Comparison of ENCODE assay signal across 8 mouse cellular contexts in genomic region chr10:99108431-99108982, GRCm38 (mm10). TPM values are rescaled to one million over a fixed set of nuclear protein-coding genes. Genes with fewer than 3 reads are reported as not detected.
A peak's percentile ranks its signal among the peaks of the same experiment; 100 is the strongest.
DNase-seq lines count a peak whose midpoint lies in the region; ATAC-seq and TF ChIP-seq lines count a peak whose summit lies in the region.

No protein-coding gene starts in this region.

- H3K36me3 ChIP-seq in kidney, postnatal 0 days (ENCODE audit: insufficient read depth, low read length), result peaks cover 5% of the 10 kb centered on the region
- H3K36me3 ChIP-seq in hindbrain, embryonic 13.5 days, result peaks cover 23% of the 10 kb centered on the region
- peaks cover 17% of the 10 kb centered on the region for H3K36me3 ChIP-seq in midbrain, embryonic 16.5 days (ENCODE audit: control insufficient read depth, insufficient read depth, low read length)

- no peak for ATAC-seq in kidney, postnatal 0 days (replicated peaks; ENCODE audit: low FRiP score, low read depth)
- ATAC-seq in activated CD4-positive, CD25-positive, alpha-beta regulatory T cell, adult 4 months, result peak; percentile 0
- ATAC-seq in hindbrain, embryonic 13.5 days (ENCODE audit: low FRiP score), result no peak; the same call in 1 of the 2 replicates
- no peak for ATAC-seq in midbrain, embryonic 16.5 days

- no peaks in the 10 kb centered on the region for H3K9me3 ChIP-seq in kidney, postnatal 0 days (replicated peaks; ENCODE audit: low read length)
- H3K9me3 ChIP-seq in hindbrain, embryonic 13.5 days, result no peaks in the 10 kb centered on the region
- no peaks in the 10 kb centered on the region for H3K9me3 ChIP-seq in midbrain, embryonic 16.5 days (replicated peaks; ENCODE audit: control insufficient read depth, low read length, poor library complexity, severe bottlenecking)

- H3K9ac ChIP-seq in kidney, postnatal 0 days (ENCODE audit: low read depth, low read length), result peak overlapping the region; percentile 85
- peak overlapping the region; percentile 93 for H3K9ac ChIP-seq in hindbrain, embryonic 13.5 days
- peak overlapping the region; percentile 95 for H3K9ac ChIP-seq in midbrain, embryonic 16.5 days (ENCODE audit: low read depth, low read length)

- peaks cover 7% of the 10 kb centered on the region; the same call in 1 of the 2 replicates for H3K4me1 ChIP-seq in kidney, postnatal 0 days (replicated peaks; ENCODE audit: insufficient read depth, low read length)
- H3K4me1 ChIP-seq in hindbrain, embryonic 13.5 days (replicated peaks), result peaks cover 50% of the 10 kb centered on the region
- peaks cover 26% of the 10 kb centered on the region for H3K4me1 ChIP-seq in midbrain, embryonic 16.5 days (ENCODE audit: control insufficient read depth, insufficient read depth, low read length)

- peak overlapping the region; percentile 98 for H3K4me2 ChIP-seq in kidney, postnatal 0 days (ENCODE audit: low read length)
- peak overlapping the region; percentile 94 for H3K4me2 ChIP-seq in hindbrain, embryonic 13.5 days
- peak overlapping the region; percentile 96 for H3K4me2 ChIP-seq in midbrain, embryonic 16.5 days (ENCODE audit: low read length)

- H3K27me3 ChIP-seq in kidney, postnatal 0 days (ENCODE audit: insufficient read depth, low read length), result no peaks in the 10 kb centered on the region
- no peaks in the 10 kb centered on the region for H3K27me3 ChIP-seq in hindbrain, embryonic 13.5 days
- no peaks in the 10 kb centered on the region for H3K27me3 ChIP-seq in midbrain, embryonic 16.5 days (ENCODE audit: control insufficient read depth, insufficient read depth, low read depth, low read length)

- WGBS in kidney, postnatal 0 days, result 37% methylated on average over 12 of the region's 12 CpGs
- 40% methylated on average over 12 of the region's 12 CpGs for WGBS in hindbrain, embryonic 13.5 days
- 33% methylated on average over 12 of the region's 12 CpGs for WGBS in midbrain, embryonic 16.5 days

- H3K4me3 ChIP-seq in kidney, postnatal 0 days (replicated peaks; ENCODE audit: low read depth, low read length), result peak overlapping the region; percentile 100
- H3K4me3 ChIP-seq in hindbrain, embryonic 13.5 days, result peak overlapping the region; percentile 92
- H3K4me3 ChIP-seq in midbrain, embryonic 16.5 days (ENCODE audit: low read depth, low read length), result peak overlapping the region; percentile 97

- peak; percentile 43 for TF ChIP-seq CTCF in kidney, postnatal 0 days (IDR thresholded peaks at IDR 0.05; ENCODE audit: low read depth)

- H3K27ac ChIP-seq in kidney, postnatal 0 days, result peak overlapping the region; percentile 82; the same call in 1 of the 2 replicates
- H3K27ac ChIP-seq in hindbrain, embryonic 13.5 days, result no peak overlapping the region
- H3K27ac ChIP-seq in midbrain, embryonic 16.5 days (ENCODE audit: low read length), result no peak overlapping the region

- DNase-seq in kidney, postnatal 0 days (ENCODE audit: low spot score), result peak; percentile 31
- DNase-seq in kidney, adult 18-20 months, result no peak
- DNase-seq in embryo, embryonic 9.5 days (ENCODE audit: extremely low spot score), result no peak
- no peak for DNase-seq in gastrocnemius, adult 18-20 months (ENCODE audit: low spot score)
- DNase-seq in layer of hippocampus, postnatal 36 days, result no peak

RNA-seq across cellular contexts. Expression of gene Galnt4, which starts 0.5 kb away (rescaled TPM):
- polyA plus RNA-seq in kidney, postnatal 0 days (2015; fragmentation: Nextera tagmentation; extraction: Ambion mirVana), result 9.4 and 9.7 TPM in 2 replicates
- polyA plus RNA-seq in activated CD4-positive, CD25-positive, alpha-beta regulatory T cell, adult 4 months (2017; shearing (Covaris generic)), result 1 to 10 TPM; 3.0 to 3.1 TPM
- 3.1 and 3.9 TPM in 2 replicates for polyA plus RNA-seq in hindbrain, embryonic 13.5 days (2015; fragmentation: Nextera tagmentation; extraction: Ambion mirVana)
- 2.6 and 2.8 TPM in 2 replicates for polyA plus RNA-seq in midbrain, embryonic 16.5 days (2015; fragmentation: Nextera tagmentation; extraction: Ambion mirVana)
- 1 to 10 TPM in 1 of 2 experiments, under 1 TPM in 1; 0.87 to 1.3 TPM for total RNA-seq in gastrocnemius, adult 18-20 months (2021)
- total RNA-seq in layer of hippocampus, postnatal 36 days (2021), result 1 to 10 TPM; 3.6 to 4.0 TPM

RNA-seq across cellular contexts. Expression of gene Poc1b, which starts 1.7 kb away (rescaled TPM):
- polyA plus RNA-seq in kidney, postnatal 0 days (2015; fragmentation: Nextera tagmentation; extraction: Ambion mirVana), result 14.0 and 15.8 TPM in 2 replicates
- 10 to 100 TPM; 10.4 to 10.8 TPM for polyA plus RNA-seq in activated CD4-positive, CD25-positive, alpha-beta regulatory T cell, adult 4 months (2017; shearing (Covaris generic))
- polyA plus RNA-seq in hindbrain, embryonic 13.5 days (2015; fragmentation: Nextera tagmentation; extraction: Ambion mirVana), result 10.1 and 11.9 TPM in 2 replicates
- polyA plus RNA-seq in midbrain, embryonic 16.5 days (2015; fragmentation: Nextera tagmentation; extraction: Ambion mirVana), result 10.5 and 11.2 TPM in 2 replicates
- total RNA-seq in gastrocnemius, adult 18-20 months (2021), result 1 to 10 TPM; 2.8 to 4.1 TPM
- 1 to 10 TPM; 6.9 to 9.0 TPM for total RNA-seq in layer of hippocampus, postnatal 36 days (2021)

RNA-seq across cellular contexts. Expression of gene Phxr2, which starts 17.6 kb away (rescaled TPM):
- polyA plus RNA-seq in kidney, postnatal 0 days (2015; fragmentation: Nextera tagmentation; extraction: Ambion mirVana), result not detected in 2 replicates
- under 1 TPM in 1 of 2 experiments, not detected in 1; 0.67 TPM for polyA plus RNA-seq in activated CD4-positive, CD25-positive, alpha-beta regulatory T cell, adult 4 months (2017; shearing (Covaris generic))
- polyA plus RNA-seq in hindbrain, embryonic 13.5 days (2015; fragmentation: Nextera tagmentation; extraction: Ambion mirVana), result not detected in 2 replicates
- polyA plus RNA-seq in midbrain, embryonic 16.5 days (2015; fragmentation: Nextera tagmentation; extraction: Ambion mirVana), result not detected in 2 replicates
- total RNA-seq in gastrocnemius, adult 18-20 months (2021), result not detected
- total RNA-seq in layer of hippocampus, postnatal 36 days (2021), result not detected
